Mouse (Mus musculus) neural tube, embryonic 14.5 days (tissue): Measurements from ENCODE around the gene Ephb1. TPM values are rescaled to one million over a fixed set of nuclear protein-coding genes. Genes with fewer than 3 reads are reported as not detected.

Source experiments
- ATAC-seq: fragments of 200-750 bp; cut with Nextera tagmentation; 2 replicates; pipeline ENCODE4 v1.8.0; 2017; ENCODE audit warnings: low read depth, mild to moderate bottlenecking, moderate TSS enrichment, moderate library complexity
- H3K27ac ChIP-seq: fragments of 300-500 bp; sonication (generic); 2 replicates; pipeline ENCODE4 v1.5.1; 2014; ENCODE audit warnings: low read depth, mild to moderate bottlenecking, control low read depth, low read length, moderate library complexity, mixed read lengths
- H3K27me3 ChIP-seq: fragments of 300-500 bp; sonication (generic); 2 replicates; pipeline ENCODE4 v1.6.1; 2014; ENCODE audit warnings: low read length; ENCODE audit not compliant: control insufficient read depth, insufficient read depth
- H3K36me3 ChIP-seq: fragments of 300-500 bp; sonication (generic); 2 replicates; pipeline ENCODE4 v1.6.1; 2014; ENCODE audit warnings: low read length, mixed read lengths; ENCODE audit not compliant: control insufficient read depth, insufficient read depth
- H3K4me1 ChIP-seq: fragments of 300-500 bp; sonication (generic); 2 replicates; pipeline ENCODE4 v1.6.1; 2014; ENCODE audit warnings: low read length; ENCODE audit not compliant: control insufficient read depth, insufficient read depth
- H3K4me2 ChIP-seq: fragments of 300-500 bp; sonication (generic); 2 replicates; pipeline ENCODE4 v1.6.1; 2014; ENCODE audit warnings: mild to moderate bottlenecking, low read depth, low read length, control low read depth
- H3K4me3 ChIP-seq: fragments of 300-500 bp; sonication (generic); 2 replicates; pipeline ENCODE4 v1.5.1; 2014; ENCODE audit warnings: low read depth, low read length, control low read depth, mixed read lengths
- H3K9ac ChIP-seq: fragments of 300-500 bp; sonication (generic); replicated peaks from 2 replicates; pipeline ENCODE4 v1.6.1; 2014; ENCODE audit warnings: low read depth, mild to moderate bottlenecking, control low read depth, low read length, mixed read lengths
- H3K9me3 ChIP-seq: fragments of 300-500 bp; sonication (generic); 2 replicates; pipeline ENCODE4 v1.6.1; 2016; ENCODE audit warnings: low read length; ENCODE audit not compliant: control insufficient read depth
- WGBS: fragments of 180-500 bp; shearing (Covaris S2); extraction: QIAGEN DNeasy Blood & Tissue Kit; methylation state at CpG from one replicate; pipeline ENCODE4 v1.1.7; 2014; 5-methylcytosine and 5-hydroxymethylcytosine counted together
- polyA plus RNA-seq: library from polyadenylated mRNA; unstranded; fragments of >200 nt; fragmentation: Nextera tagmentation; extraction: Ambion mirVana; gene quantifications from 2 replicates; pipeline ENCODE4 v1.2.1, GENCODE M21; 2014

Gene Ephb1
- polyA plus RNA-seq, 1 experiment from 2014 or later: 48.7 TPM

- ATAC-seq: no peak
- 92% methylated on average over 16 of the region's 16 CpGs for WGBS
Observed at GRCm38 (mm10) chr9:102330266-102331060, 24.0 kb downstream of the Ephb1 start.

GRCm38 (mm10) chr9:102327625-102328150, 26.8 kb downstream of the Ephb1 start:
- WGBS: 77% methylated on average over 4 of the region's 4 CpGs
- H3K9me3 ChIP-seq: no peaks in the 10 kb centered on the region
- H3K36me3 ChIP-seq: no peaks in the 10 kb centered on the region
- ATAC-seq: no peak
- H3K4me3 ChIP-seq: no peak overlapping the region
- no peak overlapping the region for H3K27ac ChIP-seq
- H3K9ac ChIP-seq: no peak overlapping the region
- H3K4me1 ChIP-seq: no peaks in the 10 kb centered on the region
- H3K4me2 ChIP-seq: no peak overlapping the region
- no peaks in the 10 kb centered on the region for H3K27me3 ChIP-seq

More at GRCm38 (mm10) chr9:102330266-102331060, 24.0 kb downstream of the Ephb1 start:
- Histone ChIP-seq H3K27me3 (no peaks in the 10 kb centered on the region), H3K9ac (no peak overlapping the region), H3K4me2 (no peak overlapping the region), H3K4me1 (no peaks in the 10 kb centered on the region), H3K9me3 (no peaks in the 10 kb centered on the region), H3K27ac (no peak overlapping the region), H3K36me3 (no peaks in the 10 kb centered on the region), H3K4me3 (no peak overlapping the region)

- Histone ChIP-seq H3K27me3 (no peaks in the 10 kb centered on the region), H3K9ac (no peak overlapping the region), H3K36me3 (no peaks in the 10 kb centered on the region), H3K4me3 (no peak overlapping the region), H3K27ac (no peak overlapping the region), H3K4me2 (no peak overlapping the region), H3K9me3 (no peaks in the 10 kb centered on the region; the same call in 1 of the 2 replicates), H3K4me1 (peaks cover 4% of the 10 kb centered on the region)
- ATAC-seq: peak; percentile 68; the same call in 1 of the 2 replicates
- 51% methylated on average over 6 of the region's 6 CpGs for WGBS
Observed at GRCm38 (mm10) chr9:102315436-102315835, 39.1 kb downstream of the Ephb1 start.

GRCm38 (mm10) chr9:102314795-102315194, 39.7 kb downstream of the Ephb1 start:
- 79% methylated on average over 1 of the region's 1 CpGs for WGBS
- no peak overlapping the region for H3K27ac ChIP-seq
- H3K36me3 ChIP-seq: no peaks in the 10 kb centered on the region
- peaks cover 4% of the 10 kb centered on the region for H3K4me1 ChIP-seq
- no peak overlapping the region for H3K9ac ChIP-seq
- no peaks in the 10 kb centered on the region for H3K27me3 ChIP-seq
- no peak overlapping the region for H3K4me3 ChIP-seq
- H3K9me3 ChIP-seq: no peaks in the 10 kb centered on the region; the same call in 1 of the 2 replicates
- ATAC-seq: no peak
- H3K4me2 ChIP-seq: no peak overlapping the region

- Histone ChIP-seq H3K9me3 (no peaks in the 10 kb centered on the region; the same call in 1 of the 2 replicates), H3K9ac (no peak overlapping the region), H3K36me3 (no peaks in the 10 kb centered on the region), H3K4me2 (no peak overlapping the region), H3K4me3 (no peak overlapping the region), H3K4me1 (peaks cover 4% of the 10 kb centered on the region), H3K27ac (no peak overlapping the region), H3K27me3 (no peaks in the 10 kb centered on the region)
- WGBS: 36% methylated on average over 3 of the region's 3 CpGs
- ATAC-seq: no peak
Observed at GRCm38 (mm10) chr9:102310431-102310830, 44.1 kb downstream of the Ephb1 start.

- WGBS: 98% methylated on average over 7 of the region's 7 CpGs
- Histone ChIP-seq H3K4me3 (no peak overlapping the region), H3K4me2 (no peak overlapping the region), H3K4me1 (peaks cover 1% of the 10 kb centered on the region; the same call in 1 of the 2 replicates), H3K9me3 (no peaks in the 10 kb centered on the region; the same call in 1 of the 2 replicates), H3K9ac (no peak overlapping the region), H3K27ac (no peak overlapping the region), H3K27me3 (no peaks in the 10 kb centered on the region), H3K36me3 (no peaks in the 10 kb centered on the region)
- ATAC-seq: no peak
Observed at GRCm38 (mm10) chr9:102309278-102309677, 45.2 kb downstream of the Ephb1 start.

- Histone ChIP-seq H3K36me3 (no peaks in the 10 kb centered on the region), H3K9ac (no peak overlapping the region), H3K27ac (no peak overlapping the region), H3K9me3 (no peaks in the 10 kb centered on the region; the same call in 1 of the 2 replicates), H3K4me3 (no peak overlapping the region), H3K4me1 (peaks cover 8% of the 10 kb centered on the region; the same call in 1 of the 2 replicates), H3K27me3 (no peaks in the 10 kb centered on the region), H3K4me2 (no peak overlapping the region)
- ATAC-seq: no peak
- 15% methylated on average over 4 of the region's 4 CpGs for WGBS
Observed at GRCm38 (mm10) chr9:102307656-102308055, 46.8 kb downstream of the Ephb1 start.

GRCm38 (mm10) chr9:102306645-102307415, 47.7 kb downstream of the Ephb1 start:
- Histone ChIP-seq H3K27ac (no peak overlapping the region), H3K27me3 (no peaks in the 10 kb centered on the region), H3K9me3 (no peaks in the 10 kb centered on the region; the same call in 1 of the 2 replicates), H3K9ac (no peak overlapping the region), H3K4me3 (no peak overlapping the region), H3K4me2 (no peak overlapping the region), H3K4me1 (peaks cover 8% of the 10 kb centered on the region; the same call in 1 of the 2 replicates), H3K36me3 (no peaks in the 10 kb centered on the region)
- WGBS: 80% methylated on average over 1 of the region's 1 CpGs
- ATAC-seq: no peak
